Mouse (Mus musculus) erythroblast, embryonic 14.5 days (primary cell): Measurements from ENCODE around the gene Sbf2.

Source experiments
- GATA1 ChIP-seq: IDR thresholded peaks from 2 replicates; pipeline ENCODE4 v1.6.1; 2012; ENCODE audit warnings: low read length, inconsistent platforms, mixed read lengths
- TAL1 ChIP-seq: IDR thresholded peaks from 3 replicates; pipeline ENCODE4 v1.6.1; 2012; ENCODE audit warnings: low read length, inconsistent platforms, mixed read lengths

DNA sequence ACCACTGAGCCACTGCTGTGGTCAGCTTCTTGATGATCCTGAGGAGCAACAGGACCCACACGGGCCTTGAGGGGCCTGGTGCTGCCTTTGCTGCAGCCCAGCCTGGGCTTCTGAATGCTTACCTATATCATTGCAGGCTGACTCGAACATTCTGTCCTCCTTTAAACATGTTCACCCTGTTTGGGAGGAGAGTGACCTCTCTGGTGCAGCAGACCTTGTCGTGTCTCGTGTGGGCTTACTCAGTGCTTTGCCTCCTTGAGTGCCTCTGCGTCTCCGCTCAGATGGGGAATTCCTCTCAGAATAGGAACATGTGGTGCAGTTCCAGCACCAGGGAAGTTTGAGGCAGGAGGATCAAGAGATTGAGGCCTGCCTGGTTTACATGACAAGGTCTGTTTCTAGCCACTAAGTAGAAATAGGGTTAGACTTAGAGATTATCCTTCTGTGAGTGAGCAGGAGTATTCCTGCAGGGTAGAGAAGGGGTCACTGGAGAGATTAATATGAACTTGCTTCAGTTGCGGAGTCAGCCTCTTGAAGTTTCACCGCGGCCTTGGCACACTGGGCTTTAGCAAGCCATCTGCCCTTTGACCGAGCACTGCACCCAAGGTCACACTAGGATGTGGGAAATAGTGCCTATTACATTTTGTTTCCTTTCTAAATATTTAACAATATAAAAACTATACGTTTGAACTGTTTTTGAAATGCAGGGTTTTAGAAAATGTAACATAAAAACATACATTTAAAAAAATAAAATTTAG is 356.3 kb downstream of the Sbf2 start:
- TF ChIP-seq GATA1 = no peak
- no peak for TF ChIP-seq TAL1
